Mouse (Mus musculus): Measurements from ENCODE around the gene Usp6nl.

DNA sequence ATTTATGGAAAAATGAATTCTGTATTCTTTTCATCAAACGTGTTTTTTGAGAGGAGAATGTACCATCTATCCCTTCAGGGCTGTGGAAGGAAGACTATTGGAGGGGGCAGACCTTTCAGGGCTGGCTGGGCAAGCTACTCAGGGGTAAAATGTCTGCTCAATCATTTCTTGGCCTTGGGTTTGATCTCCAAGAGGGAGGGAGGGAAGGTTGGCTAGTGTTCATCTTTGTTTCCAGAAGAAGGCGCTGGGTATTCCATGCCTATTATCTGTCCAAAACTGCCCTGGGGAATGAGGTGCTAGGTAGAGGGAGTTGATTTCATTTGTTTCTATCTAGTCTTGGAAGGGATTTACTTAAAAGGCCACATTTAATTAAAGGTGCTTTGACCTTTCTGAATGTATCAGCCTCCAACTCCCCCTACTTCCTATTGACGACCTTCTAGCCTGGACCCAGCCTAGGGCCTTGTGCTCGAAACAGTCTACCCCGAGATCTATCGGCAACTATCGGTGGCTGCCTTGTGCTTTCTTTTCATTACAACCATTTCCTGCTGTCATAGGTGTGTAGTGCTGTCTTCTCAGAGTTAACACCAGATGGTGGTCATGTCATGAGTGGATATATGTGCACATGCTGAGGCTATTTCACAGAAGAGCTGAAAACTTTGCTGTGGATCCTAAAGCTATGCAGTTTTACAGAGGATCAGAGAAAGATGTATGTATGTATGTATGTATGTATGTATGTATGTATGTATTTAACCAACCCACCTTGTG lies 28.6 kb downstream of the Usp6nl start:
- TF ChIP-seq GATA1 (IDR thresholded peaks at IDR 0.05; ENCODE audit: borderline replicate concordance, low read length) (no peak), FLI1 (IDR thresholded peaks at IDR 0.05; ENCODE audit: low read length) (no peak)
